Mouse (Mus musculus) bone marrow macrophage, adult 2 months (primary cell): ENCODE data around the gene Akt1.

Source experiments
- CTCF ChIP-seq: IDR thresholded peaks from 2 replicates; pipeline ENCODE4 v1.5.1; 2012; ENCODE audit warnings: low read depth, mild to moderate bottlenecking, low read length, moderate library complexity
- POLR2A ChIP-seq: IDR thresholded peaks from 2 replicates; pipeline ENCODE4 v1.6.1; 2012; ENCODE audit warnings: mild to moderate bottlenecking, low read depth, low read length, borderline replicate concordance

DNA sequence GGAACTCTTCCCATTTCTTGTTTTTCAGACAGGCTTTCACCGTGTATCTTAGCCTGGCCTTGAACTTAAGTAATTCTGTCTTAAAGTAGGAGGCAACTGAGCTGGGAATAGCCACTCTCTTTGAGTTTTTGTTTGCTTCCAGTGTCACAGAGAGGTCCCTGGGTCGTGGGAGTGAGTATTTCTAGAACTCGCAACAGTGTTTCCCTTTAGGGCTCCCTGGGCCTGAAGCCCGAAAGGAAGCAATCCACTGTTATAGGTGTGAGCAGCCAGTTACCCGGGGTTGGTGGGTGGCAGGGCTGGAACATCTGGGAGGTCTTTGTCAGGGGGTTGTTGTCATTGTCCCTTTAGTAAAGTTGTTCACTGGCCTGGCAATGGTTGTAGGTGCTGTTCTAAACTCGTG, 28.5 kb downstream of the Akt1 start:
- TF ChIP-seq CTCF (no peak), POLR2A (no peak)
